In the genomic region with DNA sequence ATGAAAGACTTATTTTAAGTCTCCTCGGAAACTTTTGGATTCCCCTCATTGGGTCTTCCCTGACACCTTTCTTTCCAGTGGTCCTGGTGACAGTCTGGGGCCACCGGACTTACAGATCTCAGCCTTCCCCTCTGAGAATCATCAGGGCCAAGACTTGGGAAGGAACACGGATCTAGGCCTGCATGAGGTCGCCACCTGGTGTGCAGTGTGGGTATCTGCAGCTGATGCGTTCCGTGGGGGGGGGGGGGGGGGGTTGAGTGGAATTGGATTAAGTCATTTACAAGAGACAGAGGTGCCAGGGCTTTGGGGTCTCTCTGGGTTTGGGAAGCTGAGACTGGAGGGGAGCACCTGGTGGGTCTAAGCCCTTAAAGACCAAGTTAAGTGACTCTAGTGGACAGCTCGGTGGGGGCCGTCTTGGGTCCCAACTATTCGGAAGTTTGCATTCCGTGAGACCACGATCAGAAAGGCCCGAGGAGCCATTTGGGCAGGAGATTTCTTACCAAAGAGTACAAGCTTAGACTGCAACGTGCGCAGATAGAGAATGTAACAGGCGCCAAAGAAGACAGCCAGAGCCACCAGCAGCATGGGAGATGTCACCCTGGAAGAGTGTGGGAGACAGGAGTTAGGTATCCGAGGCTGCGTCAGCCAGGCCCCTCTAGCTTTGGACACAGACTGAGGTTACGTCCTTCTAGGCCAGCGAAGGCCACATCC, we compare ENCODE assay signal across 9 mouse cellular contexts. TPM values are rescaled to one million over a fixed set of nuclear protein-coding genes. Genes with fewer than 3 reads are reported as not detected.
DNase-seq lines count a peak whose midpoint lies in the region; ATAC-seq and TF ChIP-seq lines count a peak whose summit lies in the region.
"Had no signal": no experiment of that assay in that cellular context is flagged by ENCODE, and none has a peak within 500 bp of the region (broad histone marks: within the 10 kb centered on the region; RNA-seq: fewer than 3 reads in every experiment).

No protein-coding gene starts in this region.

- H3K4me1 ChIP-seq in brown adipose tissue, adult 24 weeks (ENCODE audit: control insufficient read depth, insufficient read depth, insufficient read length, low read length), result no peaks in the 10 kb centered on the region
- H3K4me1 ChIP-seq in forebrain, embryonic 13.5 days, result peaks cover 10% of the 10 kb centered on the region
- H3K4me1 ChIP-seq in liver, postnatal 0 days (ENCODE audit: insufficient read depth), result peaks cover 6% of the 10 kb centered on the region
- H3K4me1 ChIP-seq in neural tube, embryonic 12.5 days, result peaks cover 16% of the 10 kb centered on the region

- TF ChIP-seq CTCF in liver, postnatal 0 days (IDR thresholded peaks at IDR 0.05; ENCODE audit: low read depth), result peak; percentile 84

- H3K9me3 ChIP-seq in forebrain, embryonic 13.5 days (replicated peaks), result no peaks in the 10 kb centered on the region
- H3K9me3 ChIP-seq in liver, postnatal 0 days (ENCODE audit: low read length), result no peaks in the 10 kb centered on the region
- no peaks in the 10 kb centered on the region for H3K9me3 ChIP-seq in neural tube, embryonic 12.5 days

- no peak for TF ChIP-seq EP300 in liver, postnatal 0 days (IDR thresholded peaks at IDR 0.05; ENCODE audit: low read depth)

- 10% methylated on average over 19 of the region's 19 CpGs for WGBS in forebrain, embryonic 13.5 days
- WGBS in liver, postnatal 0 days (ENCODE audit: insufficient replicate concordance), result 10% methylated on average over 19 of the region's 19 CpGs
- WGBS in neural tube, embryonic 12.5 days, result 10% methylated on average over 19 of the region's 19 CpGs

- peak overlapping the region; percentile 82 for H3K4me3 ChIP-seq in brown adipose tissue, adult 24 weeks (ENCODE audit: insufficient read depth, low read depth, low read length)
- H3K4me3 ChIP-seq in forebrain, embryonic 13.5 days, result peak overlapping the region; percentile 66
- H3K4me3 ChIP-seq in liver, postnatal 0 days (ENCODE audit: low read depth, low read length), result peak overlapping the region; percentile 83
- peak overlapping the region; percentile 65 for H3K4me3 ChIP-seq in neural tube, embryonic 12.5 days

- no peak overlapping the region for H3K27ac ChIP-seq in brown adipose tissue, adult 24 weeks (replicated peaks; ENCODE audit: low read depth, low read length)
- H3K27ac ChIP-seq in forebrain, embryonic 13.5 days, result peak overlapping the region; percentile 55; the same call in 1 of the 2 replicates
- H3K27ac ChIP-seq in liver, postnatal 0 days (ENCODE audit: low read depth), result peak overlapping the region; percentile 84
- H3K27ac ChIP-seq in neural tube, embryonic 12.5 days, result no peak overlapping the region

- peak overlapping the region; percentile 81 for H3K9ac ChIP-seq in forebrain, embryonic 13.5 days
- H3K9ac ChIP-seq in liver, postnatal 0 days (replicated peaks), result peak overlapping the region; percentile 83
- H3K9ac ChIP-seq in neural tube, embryonic 12.5 days, result peak overlapping the region; percentile 72

- peak; percentile 39; the same call in 1 of the 2 replicates for ATAC-seq in forebrain, embryonic 13.5 days
- ATAC-seq in inflammation-experienced regulatory T-cells, adult 6 months, result peak; percentile 3
- ATAC-seq in liver, postnatal 0 days, result no peak; the same call in 1 of the 2 replicates
- ATAC-seq in neural tube, embryonic 12.5 days (ENCODE audit: low FRiP score, low read depth), result no peak

- no peaks in the 10 kb centered on the region for H3K36me3 ChIP-seq in forebrain, embryonic 13.5 days (ENCODE audit: poor library complexity, severe bottlenecking)
- 0 out of 2 replicates have a peak, but pooled peaks cover 5% of the 10 kb centered on the region for H3K36me3 ChIP-seq in liver, postnatal 0 days (replicated peaks; ENCODE audit: insufficient read depth, low read length)
- peaks cover 5% of the 10 kb centered on the region; the same call in 1 of the 2 replicates for H3K36me3 ChIP-seq in neural tube, embryonic 12.5 days

- peak overlapping the region; percentile 78 for H3K4me2 ChIP-seq in forebrain, embryonic 13.5 days
- H3K4me2 ChIP-seq in liver, postnatal 0 days (ENCODE audit: low read depth, low read length), result peak overlapping the region; percentile 98
- H3K4me2 ChIP-seq in neural tube, embryonic 12.5 days (replicated peaks), result peak overlapping the region; percentile 81

- no peaks in the 10 kb centered on the region for H3K27me3 ChIP-seq in forebrain, embryonic 13.5 days
- no peaks in the 10 kb centered on the region for H3K27me3 ChIP-seq in liver, postnatal 0 days (ENCODE audit: insufficient read depth, low read length)
- no peaks in the 10 kb centered on the region for H3K27me3 ChIP-seq in neural tube, embryonic 12.5 days (replicated peaks)

- intact Hi-C loops in left cerebral cortex, postnatal 14 days (cut with DNase I), result no loop called here

- DNase-seq in right cerebral cortex, postnatal 4 days, result peak; percentile 55
- no peak for DNase-seq in right cerebral cortex, postnatal 36 days (ENCODE audit: low spot score in 2 of 2)
- peak; percentile 77 for DNase-seq in liver, postnatal 0 days
- DNase-seq in left cerebral cortex, postnatal 14 days (ENCODE audit: low spot score in 2 of 2), result no peak

RNA-seq across cellular contexts. Expression of a gene that starts 1.1 kb away (rescaled TPM):
- 236 and 245 TPM in 2 replicates for polyA plus RNA-seq in brown adipose tissue, adult 24 weeks (2012; ENCODE audit: insufficient read depth, insufficient read length, missing spikeins)
- 128 and 138 TPM in 2 replicates for polyA plus RNA-seq in forebrain, embryonic 13.5 days (2015; fragmentation: Nextera tagmentation; extraction: Ambion mirVana)
- polyA plus RNA-seq in inflammation-experienced regulatory T-cells, adult 6 months (2017; shearing (Covaris generic)), result 100 to 1,000 TPM; 119 to 244 (median 236) TPM
- 88.2 and 92.7 TPM in 2 replicates for polyA plus RNA-seq in liver, postnatal 0 days (2015; fragmentation: Nextera tagmentation; extraction: Ambion mirVana)
- polyA plus RNA-seq in neural tube, embryonic 12.5 days (2016; fragmentation: Nextera tagmentation; extraction: Ambion mirVana), result 151 and 154 TPM in 2 replicates
- 100 to 1,000 TPM; 303 to 313 TPM for total RNA-seq in left cerebral cortex, postnatal 14 days (2021)

RNA-seq across cellular contexts. Expression of a gene that starts 27.1 kb away (rescaled TPM):
- polyA plus RNA-seq in brown adipose tissue, adult 24 weeks (2012; ENCODE audit: insufficient read depth, insufficient read length, missing spikeins), result not detected in 2 replicates
- 0.43 and 1.0 TPM in 2 replicates for polyA plus RNA-seq in forebrain, embryonic 13.5 days (2015; fragmentation: Nextera tagmentation; extraction: Ambion mirVana)
- not detected for polyA plus RNA-seq in inflammation-experienced regulatory T-cells, adult 6 months (2017; shearing (Covaris generic))
- polyA plus RNA-seq in liver, postnatal 0 days (2015; fragmentation: Nextera tagmentation; extraction: Ambion mirVana), result not detected in 2 replicates
- 0.75 and 0.84 TPM in 2 replicates for polyA plus RNA-seq in neural tube, embryonic 12.5 days (2016; fragmentation: Nextera tagmentation; extraction: Ambion mirVana)
- not detected for total RNA-seq in left cerebral cortex, postnatal 14 days (2021)
- total RNA-seq: gastrocnemius, adult 8-10 months had no signal

RNA-seq across cellular contexts. Expression of a gene that starts 34.3 kb away (rescaled TPM):
- polyA plus RNA-seq in brown adipose tissue, adult 24 weeks (2012; ENCODE audit: insufficient read depth, insufficient read length, missing spikeins), result 4.8 and 5.9 TPM in 2 replicates
- 95.0 and 107 TPM in 2 replicates for polyA plus RNA-seq in forebrain, embryonic 13.5 days (2015; fragmentation: Nextera tagmentation; extraction: Ambion mirVana)
- 1 to 10 TPM in 2 of 3 experiments, under 1 TPM in 1; 0.62 to 3.6 (median 3.4) TPM for polyA plus RNA-seq in inflammation-experienced regulatory T-cells, adult 6 months (2017; shearing (Covaris generic))
- polyA plus RNA-seq in liver, postnatal 0 days (2015; fragmentation: Nextera tagmentation; extraction: Ambion mirVana), result 0.85 and 1.2 TPM in 2 replicates
- polyA plus RNA-seq in neural tube, embryonic 12.5 days (2016; fragmentation: Nextera tagmentation; extraction: Ambion mirVana), result 110 and 118 TPM in 2 replicates
- total RNA-seq in left cerebral cortex, postnatal 14 days (2021), result 1,000 to 10,000 TPM; 2,091 to 2,391 TPM

Comparison
In these comparisons a context has a peak if more than half of its experiments do, and no peak if none do; other contexts are left out.
1. DNase-seq: peak in right cerebral cortex, postnatal 4 days (single experiment) and liver, postnatal 0 days (single experiment); none in right cerebral cortex, postnatal 36 days (0 of 2) and left cerebral cortex, postnatal 14 days (0 of 2).
2. H3K27ac ChIP-seq: peak in forebrain, embryonic 13.5 days (single experiment) and liver, postnatal 0 days (single experiment); none in brown adipose tissue, adult 24 weeks (single experiment) and neural tube, embryonic 12.5 days (single experiment).
3. ATAC-seq: peak in forebrain, embryonic 13.5 days (single experiment) and inflammation-experienced regulatory T-cells, adult 6 months (single experiment); none in liver, postnatal 0 days (single experiment) and neural tube, embryonic 12.5 days (single experiment).
4. RNA of a gene that starts 34.3 kb away (polyA plus RNA-seq): 110 to 118 TPM in neural tube, embryonic 12.5 days and 95.0 to 107 TPM in forebrain, embryonic 13.5 days; 4.8 to 5.9 TPM in brown adipose tissue, adult 24 weeks, 0.62 to 3.6 TPM in inflammation-experienced regulatory T-cells, adult 6 months and 0.85 to 1.2 TPM in liver, postnatal 0 days; every median in the first group is over 10 times any median in the second.
5. Peak in every context shown above with its lines, with median percentiles within 50 percentile points of each other: H3K4me3 ChIP-seq, H3K4me2 ChIP-seq and H3K9ac ChIP-seq.